Comparison of ENCODE assay signal across 14 mouse cellular contexts in the genomic region with DNA sequence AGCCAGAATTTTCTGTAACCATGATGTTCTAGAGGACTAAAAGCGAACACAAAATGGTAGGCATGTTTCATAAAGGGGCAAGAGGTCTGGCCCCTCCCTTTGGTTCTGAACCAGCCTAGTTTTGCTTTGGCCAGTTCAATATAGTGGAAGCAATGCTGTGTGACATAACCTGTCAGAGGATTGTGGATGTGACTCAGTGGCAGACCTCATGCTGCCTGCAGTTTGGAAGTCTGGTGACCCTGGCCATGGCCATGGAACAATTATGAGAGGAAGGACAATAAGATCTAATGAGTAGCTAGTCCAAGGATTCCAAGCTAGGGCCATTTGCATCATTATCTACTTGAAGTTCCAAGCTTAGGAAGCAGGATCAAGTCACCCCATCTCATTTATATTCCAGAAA. TPM values are rescaled to one million over a fixed set of nuclear protein-coding genes. Genes with fewer than 3 reads are reported as not detected.
DNase-seq lines count a peak whose midpoint lies in the region; ATAC-seq and TF ChIP-seq lines count a peak whose summit lies in the region.
"Had no signal": no experiment of that assay in that cellular context is flagged by ENCODE, and none has a peak within 500 bp of the region (broad histone marks: within the 10 kb centered on the region; RNA-seq: fewer than 3 reads in every experiment).

No protein-coding gene starts in this region.

- no peak for DNase-seq in embryonic facial prominence, embryonic 11.5 days (ENCODE audit: low spot score)
- DNase-seq in embryonic facial prominence, embryonic 10.5 days (ENCODE audit: low spot score): no peak
- DNase-seq in intestine, embryonic 14.5 days (ENCODE audit: low spot score): no peak
- DNase-seq in MEL (ENCODE audit: low read depth, low spot score): no peak
- no peak for DNase-seq in ovary, postnatal 14 days (ENCODE audit: low spot score)

- H3K79me2 ChIP-seq in MEL (ENCODE audit: control insufficient read depth, insufficient read depth, low read length, poor library complexity): peaks cover 20% of the 10 kb centered on the region

- no peak for TF ChIP-seq RAD21 in MEL (IDR thresholded peaks at IDR 0.05; ENCODE audit: low read depth, low read length)

- no peak overlapping the region for H3K4me3 ChIP-seq in embryonic facial prominence, embryonic 11.5 days (ENCODE audit: low read depth, low read length)
- no peak overlapping the region for H3K4me3 ChIP-seq in embryonic facial prominence, embryonic 10.5 days
- no peak overlapping the region for H3K4me3 ChIP-seq in intestine, embryonic 14.5 days (ENCODE audit: low read depth, low read length)
- H3K4me3 ChIP-seq in intestine, embryonic 16.5 days (ENCODE audit: low read length): no peak overlapping the region
- H3K4me3 ChIP-seq in MEL (ENCODE audit: control insufficient read depth in 1 of 2, insufficient read depth in 1 of 2, low read depth in 2 of 2, low read length in 2 of 2): no peak overlapping the region
- H3K4me3 ChIP-seq in hindbrain, embryonic 13.5 days: no peak overlapping the region
- H3K4me3 ChIP-seq: heart, embryonic 13.5 days; liver, embryonic 12.5 days had no signal

- H3K9me3 ChIP-seq in embryonic facial prominence, embryonic 11.5 days (replicated peaks; ENCODE audit: control insufficient read depth, low read length): no peaks in the 10 kb centered on the region
- no peaks in the 10 kb centered on the region for H3K9me3 ChIP-seq in embryonic facial prominence, embryonic 10.5 days
- H3K9me3 ChIP-seq in intestine, embryonic 14.5 days (ENCODE audit: control insufficient read depth, low read length): no peaks in the 10 kb centered on the region
- H3K9me3 ChIP-seq in intestine, embryonic 16.5 days (ENCODE audit: control insufficient read depth, low read length): no peaks in the 10 kb centered on the region
- H3K9me3 ChIP-seq in MEL (replicated peaks; ENCODE audit: insufficient read depth, low read length): no peaks in the 10 kb centered on the region
- H3K9me3 ChIP-seq in hindbrain, embryonic 13.5 days: no peaks in the 10 kb centered on the region
- H3K9me3 ChIP-seq: heart, embryonic 13.5 days; liver, embryonic 12.5 days had no signal

- no peaks in the 10 kb centered on the region; the same call in 1 of the 2 replicates for H3K4me1 ChIP-seq in embryonic facial prominence, embryonic 11.5 days (ENCODE audit: control insufficient read depth, insufficient read depth, low read length)
- H3K4me1 ChIP-seq in embryonic facial prominence, embryonic 10.5 days: peaks cover 13% of the 10 kb centered on the region
- peaks cover 11% of the 10 kb centered on the region for H3K4me1 ChIP-seq in intestine, embryonic 14.5 days (replicated peaks; ENCODE audit: control insufficient read depth, insufficient read depth, low read length)
- peaks cover 10% of the 10 kb centered on the region for H3K4me1 ChIP-seq in intestine, embryonic 16.5 days (ENCODE audit: control insufficient read depth, insufficient read depth, low read length)
- H3K4me1 ChIP-seq in MEL (ENCODE audit: control insufficient read depth in 1 of 2, insufficient read depth in 2 of 2, low read length in 2 of 2): peaks cover 2 to 7% of the 10 kb centered on the region in 2 experiments; a peak in 2 of 4 replicates
- H3K4me1 ChIP-seq in hindbrain, embryonic 13.5 days (replicated peaks): peaks cover 14% of the 10 kb centered on the region

- WGBS in embryonic facial prominence, embryonic 11.5 days: 97% methylated on average over 1 of the region's 1 CpGs
- 97% methylated on average over 1 of the region's 1 CpGs for WGBS in embryonic facial prominence, embryonic 10.5 days
- WGBS in intestine, embryonic 14.5 days: 93% methylated on average over 1 of the region's 1 CpGs
- 98% methylated on average over 1 of the region's 1 CpGs for WGBS in intestine, embryonic 16.5 days
- WGBS in hindbrain, embryonic 13.5 days: 98% methylated on average over 1 of the region's 1 CpGs

- peak in 1 of 2 experiments; percentile 9; a peak in 1 of 4 replicates for TF ChIP-seq POLR2A in MEL (IDR thresholded peaks at IDR 0.05; ENCODE audit: control insufficient read depth in 1 of 2, insufficient read depth in 1 of 2, low read depth in 1 of 2, low read length in 2 of 2, poor library complexity in 1 of 2)

- no peak overlapping the region for H3K4me2 ChIP-seq in embryonic facial prominence, embryonic 11.5 days (ENCODE audit: low read depth, low read length)
- H3K4me2 ChIP-seq in intestine, embryonic 14.5 days (ENCODE audit: low read length): no peak overlapping the region
- H3K4me2 ChIP-seq in intestine, embryonic 16.5 days (ENCODE audit: low read depth, low read length): no peak overlapping the region
- no peak overlapping the region for H3K4me2 ChIP-seq in hindbrain, embryonic 13.5 days
- H3K4me2 ChIP-seq: heart, embryonic 13.5 days; liver, embryonic 12.5 days; lung, embryonic 14.5 days had no signal

- no peak overlapping the region for H3K27ac ChIP-seq in embryonic facial prominence, embryonic 11.5 days (replicated peaks; ENCODE audit: low read depth, low read length)
- H3K27ac ChIP-seq in embryonic facial prominence, embryonic 10.5 days (replicated peaks): no peak overlapping the region
- no peak overlapping the region for H3K27ac ChIP-seq in intestine, embryonic 14.5 days (ENCODE audit: low read depth)
- H3K27ac ChIP-seq in intestine, embryonic 16.5 days (ENCODE audit: low read length): no peak overlapping the region
- H3K27ac ChIP-seq in MEL (ENCODE audit: control insufficient read depth, low read depth, low read length): no peak overlapping the region
- peak overlapping the region; percentile 58 for H3K27ac ChIP-seq in hindbrain, embryonic 13.5 days
- H3K27ac ChIP-seq: heart, embryonic 13.5 days; kidney, postnatal 0 days; macrophage had no signal

- no peaks in the 10 kb centered on the region for H3K27me3 ChIP-seq in embryonic facial prominence, embryonic 11.5 days (ENCODE audit: control insufficient read depth, insufficient read depth, low read length)
- H3K27me3 ChIP-seq in embryonic facial prominence, embryonic 10.5 days (replicated peaks; ENCODE audit: low read depth, poor library complexity, severe bottlenecking): no peaks in the 10 kb centered on the region
- no peaks in the 10 kb centered on the region for H3K27me3 ChIP-seq in intestine, embryonic 14.5 days (replicated peaks; ENCODE audit: control insufficient read depth, insufficient read depth, low read length)
- H3K27me3 ChIP-seq in intestine, embryonic 16.5 days (replicated peaks; ENCODE audit: control insufficient read depth, insufficient read depth, low read length): no peaks in the 10 kb centered on the region
- no peaks in the 10 kb centered on the region for H3K27me3 ChIP-seq in MEL (ENCODE audit: control insufficient read depth in 1 of 2, insufficient read depth in 2 of 2, low read length in 2 of 2)
- H3K27me3 ChIP-seq in hindbrain, embryonic 13.5 days: no peaks in the 10 kb centered on the region
- H3K27me3 ChIP-seq: heart, embryonic 13.5 days; liver, embryonic 12.5 days had no signal

- H3K9ac ChIP-seq in embryonic facial prominence, embryonic 11.5 days (replicated peaks; ENCODE audit: low read length): no peak overlapping the region
- no peak overlapping the region for H3K9ac ChIP-seq in intestine, embryonic 14.5 days (ENCODE audit: low read length)
- no peak overlapping the region for H3K9ac ChIP-seq in intestine, embryonic 16.5 days (ENCODE audit: low read depth, low read length)
- no peak overlapping the region for H3K9ac ChIP-seq in MEL (ENCODE audit: control insufficient read depth, low read depth, low read length, poor library complexity, severe bottlenecking)
- H3K9ac ChIP-seq in hindbrain, embryonic 13.5 days: no peak overlapping the region
- H3K9ac ChIP-seq: heart, embryonic 13.5 days; liver, embryonic 12.5 days; lung, embryonic 14.5 days had no signal

- no peak for TF ChIP-seq CTCF in MEL (IDR thresholded peaks at IDR 0.05 in 2 of 3, conservative IDR thresholded peaks at IDR 0.05 in 1 of 3; ENCODE audit: control insufficient read depth in 1 of 3, insufficient read depth in 1 of 3, low read depth in 2 of 3, low read length in 3 of 3, poor library complexity in 1 of 3, severe bottlenecking in 1 of 3)

- no peak for TF ChIP-seq EP300 in MEL (IDR thresholded peaks at IDR 0.05; ENCODE audit: low read depth in 1 of 2, low read length in 2 of 2)

- H3K36me3 ChIP-seq in embryonic facial prominence, embryonic 11.5 days (replicated peaks; ENCODE audit: control insufficient read depth, insufficient read depth, low read depth, low read length): no peaks in the 10 kb centered on the region
- peaks cover 55% of the 10 kb centered on the region for H3K36me3 ChIP-seq in embryonic facial prominence, embryonic 10.5 days (replicated peaks)
- peaks cover 29% of the 10 kb centered on the region for H3K36me3 ChIP-seq in intestine, embryonic 14.5 days (ENCODE audit: control insufficient read depth, insufficient read depth, low read length)
- peaks cover 9% of the 10 kb centered on the region; the same call in 1 of the 2 replicates for H3K36me3 ChIP-seq in intestine, embryonic 16.5 days (ENCODE audit: control insufficient read depth, insufficient read depth, low read length)
- peaks cover 9 to 17% of the 10 kb centered on the region in 2 experiments for H3K36me3 ChIP-seq in MEL (ENCODE audit: control insufficient read depth in 1 of 2, insufficient read depth in 2 of 2, low read length in 2 of 2)
- H3K36me3 ChIP-seq in hindbrain, embryonic 13.5 days: peaks cover 22% of the 10 kb centered on the region

- ATAC-seq in embryonic facial prominence, embryonic 11.5 days (replicated peaks; ENCODE audit: insufficient number of reproducible peaks, low FRiP score, low TSS enrichment, low read depth): peak; percentile 26
- peak; percentile 5; the same call in 1 of the 2 replicates for ATAC-seq in intestine, embryonic 14.5 days (replicated peaks; ENCODE audit: low FRiP score, low TSS enrichment, low read depth)
- ATAC-seq in intestine, embryonic 16.5 days: no peak
- no peak for ATAC-seq in hindbrain, embryonic 13.5 days (ENCODE audit: low FRiP score)

RNA-seq across cellular contexts. Expression of gene Ndufs1, which starts 4.8 kb away (rescaled TPM):
- polyA plus RNA-seq in embryonic facial prominence, embryonic 11.5 days (2014; fragmentation: Nextera tagmentation; extraction: Ambion mirVana): 160 and 162 TPM in 2 replicates
- 142 and 149 TPM in 2 replicates for polyA plus RNA-seq in embryonic facial prominence, embryonic 10.5 days (2016; fragmentation: Nextera tagmentation; extraction: Ambion mirVana)
- polyA plus RNA-seq in intestine, embryonic 14.5 days (2014; fragmentation: Nextera tagmentation; extraction: Ambion mirVana): 140 and 146 TPM in 2 replicates
- 202 TPM in 2 replicates for polyA plus RNA-seq in intestine, embryonic 16.5 days (2015; fragmentation: Nextera tagmentation; extraction: Ambion mirVana)
- 124 and 141 TPM in 2 replicates for total RNA-seq in MEL (2012; rRNA removed)
- 100 to 1,000 TPM; 139 to 163 TPM for polyA plus RNA-seq in MEL (2012; ENCODE audit: insufficient read depth in 1 of 2, insufficient read length in 2 of 2, low read depth in 1 of 2, low replicate concordance in 2 of 2, missing spikeins in 1 of 2)
- polyA plus RNA-seq in hindbrain, embryonic 13.5 days (2015; fragmentation: Nextera tagmentation; extraction: Ambion mirVana): 139 and 141 TPM in 2 replicates

RNA-seq across cellular contexts. Expression of gene Eef1b2, which starts 4.9 kb away (rescaled TPM):
- 611 and 644 TPM in 2 replicates for polyA plus RNA-seq in embryonic facial prominence, embryonic 11.5 days (2014; fragmentation: Nextera tagmentation; extraction: Ambion mirVana)
- 653 and 654 TPM in 2 replicates for polyA plus RNA-seq in embryonic facial prominence, embryonic 10.5 days (2016; fragmentation: Nextera tagmentation; extraction: Ambion mirVana)
- polyA plus RNA-seq in intestine, embryonic 14.5 days (2014; fragmentation: Nextera tagmentation; extraction: Ambion mirVana): 798 and 813 TPM in 2 replicates
- 486 and 518 TPM in 2 replicates for polyA plus RNA-seq in intestine, embryonic 16.5 days (2015; fragmentation: Nextera tagmentation; extraction: Ambion mirVana)
- total RNA-seq in MEL (2012; rRNA removed): 1,600 and 1,846 TPM in 2 replicates
- 1,000 to 10,000 TPM; 1,696 to 2,991 TPM for polyA plus RNA-seq in MEL (2012; ENCODE audit: insufficient read depth in 1 of 2, insufficient read length in 2 of 2, low read depth in 1 of 2, low replicate concordance in 2 of 2, missing spikeins in 1 of 2)
- 472 and 482 TPM in 2 replicates for polyA plus RNA-seq in hindbrain, embryonic 13.5 days (2015; fragmentation: Nextera tagmentation; extraction: Ambion mirVana)

RNA-seq across cellular contexts. Expression of gene Gpr1, which starts 32.9 kb away (rescaled TPM):
- 0.11 and 0.17 TPM in 2 replicates for polyA plus RNA-seq in embryonic facial prominence, embryonic 11.5 days (2014; fragmentation: Nextera tagmentation; extraction: Ambion mirVana)
- 0.10 and 0.12 TPM in 2 replicates for polyA plus RNA-seq in embryonic facial prominence, embryonic 10.5 days (2016; fragmentation: Nextera tagmentation; extraction: Ambion mirVana)
- polyA plus RNA-seq in intestine, embryonic 14.5 days (2014; fragmentation: Nextera tagmentation; extraction: Ambion mirVana): 0.09 TPM in 1 of 2 replicates, not detected in the other
- 0.09 TPM in 1 of 2 replicates, not detected in the other for polyA plus RNA-seq in intestine, embryonic 16.5 days (2015; fragmentation: Nextera tagmentation; extraction: Ambion mirVana)
- total RNA-seq in MEL (2012; rRNA removed): not detected in 2 replicates
- under 1 TPM in 1 of 2 experiments, not detected in 1; 0.04 TPM for polyA plus RNA-seq in MEL (2012; ENCODE audit: insufficient read depth in 1 of 2, insufficient read length in 2 of 2, low read depth in 1 of 2, low replicate concordance in 2 of 2, missing spikeins in 1 of 2)
- 0.47 and 0.73 TPM in 2 replicates for polyA plus RNA-seq in hindbrain, embryonic 13.5 days (2015; fragmentation: Nextera tagmentation; extraction: Ambion mirVana)
- total RNA-seq: granulocyte monocyte progenitor cell, adult 5-6 weeks; monocyte, adult 5-6 weeks had no signal
- polyA plus RNA-seq: liver, embryonic 12.5 days; lung, embryonic 14.5 days; macrophage had no signal

Comparison
In these comparisons a context has a peak if more than half of its experiments do, and no peak if none do; other contexts are left out.
1. ATAC-seq: peak in embryonic facial prominence, embryonic 11.5 days (single experiment) and intestine, embryonic 14.5 days (single experiment); none in intestine, embryonic 16.5 days (single experiment) and hindbrain, embryonic 13.5 days (single experiment).